Mouse (Mus musculus) cerebellum, adult 8-10 months (tissue): ENCODE data around the gene Lrrc3b.

Experiments
- DNase-seq: peaks from one replicate; pipeline ENCODE4 v3.0.0; 2022

The Lrrc3b gene

DNA sequence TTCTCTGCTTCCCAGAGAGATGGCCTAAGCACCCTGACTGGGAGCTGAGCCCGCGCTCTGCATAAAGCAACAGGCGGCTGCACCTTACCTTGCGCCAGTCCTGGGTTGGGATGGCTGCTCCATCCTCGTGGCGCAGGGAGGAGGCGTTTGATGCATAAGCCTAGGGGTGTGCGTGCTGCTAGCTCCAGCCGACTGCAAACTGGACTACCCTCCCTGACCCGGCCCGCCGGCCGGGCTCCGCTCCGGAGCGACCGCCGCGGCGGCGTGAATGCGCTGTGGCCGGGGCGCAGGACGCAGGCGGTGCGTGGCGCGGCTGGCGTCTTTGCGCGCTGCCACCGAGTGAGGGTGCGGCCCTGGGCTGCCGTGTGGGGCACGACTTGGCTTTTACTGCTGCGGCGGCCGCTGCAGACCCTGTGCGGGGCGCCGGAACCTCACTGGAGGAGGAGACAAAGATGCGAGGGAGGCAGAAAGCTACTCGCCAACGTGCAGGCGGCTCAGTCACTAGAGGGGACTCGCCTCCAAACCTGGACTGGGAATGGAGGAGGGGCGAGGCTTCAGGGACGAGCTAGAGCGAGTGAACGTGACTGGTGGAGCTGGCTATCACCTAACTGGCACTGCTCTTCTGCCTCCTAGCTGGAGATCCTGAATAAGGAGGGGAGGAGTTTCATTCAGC lies at the start of gene Lrrc3b:
TSS of gene Lrrc3b (minus strand) at position 503 of the 673 bp plus-strand sequence.
- DNase-seq: peak; percentile 83

DNA sequence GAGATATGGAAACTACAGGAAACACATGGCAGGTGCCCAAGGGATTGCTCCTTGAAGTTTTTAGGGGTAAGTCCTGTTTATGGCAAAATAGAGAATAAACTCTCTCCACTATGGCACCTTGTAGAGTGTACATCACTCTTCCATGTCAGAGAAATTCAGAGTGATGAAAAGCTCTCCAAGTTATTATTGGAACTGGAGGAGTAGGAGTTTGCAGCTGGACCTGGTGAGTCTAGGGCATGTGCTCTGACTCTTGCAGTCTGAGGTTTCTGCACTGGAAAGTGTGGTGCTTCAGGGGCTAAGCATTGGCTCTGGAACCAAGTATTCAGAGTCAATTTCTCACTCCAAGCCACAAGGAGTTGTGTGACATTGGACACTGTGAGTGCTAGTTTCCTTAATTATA lies 38.9 kb upstream of the Lrrc3b start:
- no peak for DNase-seq

DNA sequence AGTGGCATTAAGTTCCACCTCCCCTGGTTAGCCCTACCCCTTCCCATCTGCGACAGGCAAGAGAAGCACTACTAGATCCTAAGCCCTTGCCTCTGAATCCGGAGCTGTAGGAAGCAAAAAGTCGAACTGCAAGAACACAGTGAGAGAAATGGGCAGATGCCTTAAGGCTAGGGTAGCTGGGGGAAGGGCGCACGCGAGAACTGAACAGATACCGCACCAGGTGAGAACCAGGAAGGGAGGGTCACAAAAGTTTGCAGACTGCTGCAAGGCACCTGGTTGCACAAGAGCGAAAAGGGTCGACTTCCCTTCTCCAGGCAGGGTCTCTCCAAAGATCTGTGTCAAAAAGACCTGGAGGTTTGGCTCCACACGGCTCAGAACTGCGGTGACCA lies 697 bp downstream of the Lrrc3b start:
- DNase-seq: no peak

DNA sequence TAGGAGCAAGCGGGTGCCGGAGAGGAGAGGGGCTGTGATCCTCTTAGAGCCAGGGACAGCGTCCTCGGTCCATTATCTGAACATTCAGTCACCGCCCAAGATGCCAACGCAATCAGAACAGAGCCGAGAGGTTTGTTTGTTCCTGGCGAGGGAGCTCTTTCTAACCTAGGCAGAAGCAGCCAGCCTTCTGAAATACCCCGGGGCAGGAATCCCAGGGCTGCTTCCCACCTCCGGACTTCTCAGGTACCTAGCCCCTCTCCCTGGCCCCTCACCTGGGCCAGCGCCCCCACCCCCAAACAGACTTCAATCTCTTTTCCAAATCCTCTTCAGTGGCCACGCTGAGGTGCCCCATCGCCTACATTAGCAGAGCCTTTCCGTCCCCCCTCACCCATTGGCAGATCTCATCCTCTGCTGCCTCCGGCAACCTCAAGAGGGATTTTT lies 1.3 kb downstream of the Lrrc3b start:
- DNase-seq: peak; percentile 67

DNA sequence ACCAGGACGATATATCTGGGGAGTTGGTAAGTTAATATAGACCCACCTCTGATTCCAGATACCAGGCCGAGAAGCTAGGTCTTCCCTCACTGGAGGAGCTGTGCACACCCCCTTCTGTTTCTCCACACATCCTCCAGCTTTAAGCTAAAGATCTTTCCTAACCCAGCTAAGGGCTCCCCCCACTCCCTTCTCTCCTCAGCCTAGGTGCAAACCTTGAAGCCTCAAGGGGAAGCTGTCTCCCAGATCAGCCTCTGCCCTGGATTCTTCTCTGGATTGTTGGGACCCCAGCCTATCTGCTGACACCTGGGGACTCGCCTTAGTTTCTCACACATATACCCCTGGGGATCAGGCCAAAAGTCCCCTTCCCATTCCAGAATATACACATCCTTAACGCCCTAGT lies 1.7 kb downstream of the Lrrc3b start:
- DNase-seq: peak; percentile 43

DNA sequence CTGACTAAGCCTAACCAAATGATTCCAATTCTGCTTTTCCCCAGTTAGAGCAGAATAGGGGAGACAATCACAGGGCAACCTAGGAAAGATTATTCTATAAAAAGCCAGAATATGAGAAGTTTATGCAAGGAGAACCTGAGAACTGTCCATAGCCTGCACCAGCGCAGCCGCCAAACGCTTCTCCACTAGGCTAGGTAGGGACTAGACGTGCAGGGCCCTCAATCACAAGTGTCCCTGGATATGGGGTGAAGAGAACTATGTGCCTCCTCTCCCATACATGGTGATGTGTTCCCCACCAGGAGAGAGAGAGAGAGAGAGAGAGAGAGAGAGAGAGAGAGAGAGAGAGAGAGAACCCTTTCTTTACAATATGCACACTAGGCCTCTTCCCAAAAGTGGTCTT lies 2.2 kb downstream of the Lrrc3b start:
- DNase-seq: peak; percentile 32

DNA sequence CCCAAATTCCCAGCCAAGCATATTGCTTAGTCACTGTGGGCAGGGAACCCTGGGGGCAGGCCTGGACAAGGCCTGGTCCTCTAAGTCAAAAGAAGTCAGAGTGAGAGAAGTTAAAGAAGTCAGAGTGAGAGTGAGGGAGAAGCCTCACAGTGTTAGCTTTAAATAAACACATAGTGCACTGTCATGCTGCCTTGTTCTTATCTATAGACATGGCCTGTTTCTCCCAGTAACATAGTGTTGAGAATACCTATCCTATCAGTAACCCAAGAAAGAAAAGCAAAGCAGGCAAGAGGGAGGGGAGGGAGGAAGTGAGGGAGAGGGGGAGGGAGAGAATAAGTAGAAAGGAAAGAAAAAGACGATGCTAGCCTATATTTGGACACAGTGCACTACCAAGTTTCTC lies 6.4 kb downstream of the Lrrc3b start:
- no peak for DNase-seq

DNA sequence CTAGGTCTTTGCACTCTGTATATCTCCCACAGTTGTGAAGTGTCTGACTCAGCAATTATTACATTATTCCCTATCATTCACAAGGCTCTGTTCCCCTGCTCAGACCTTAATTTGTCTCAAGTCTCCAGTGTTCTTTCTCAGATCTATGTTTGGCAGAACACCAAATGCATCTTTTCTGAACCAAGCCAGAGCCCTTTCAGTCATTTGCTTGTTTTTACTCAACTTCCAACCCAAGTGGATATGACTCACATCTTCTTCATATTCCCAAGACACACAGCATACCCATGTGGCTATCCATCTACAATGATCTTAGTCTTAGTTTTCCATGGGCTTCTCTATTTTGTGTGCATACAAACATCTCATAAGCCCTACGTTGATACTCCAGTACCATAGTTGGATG lies 17.2 kb downstream of the Lrrc3b start:
- no peak for DNase-seq

DNA sequence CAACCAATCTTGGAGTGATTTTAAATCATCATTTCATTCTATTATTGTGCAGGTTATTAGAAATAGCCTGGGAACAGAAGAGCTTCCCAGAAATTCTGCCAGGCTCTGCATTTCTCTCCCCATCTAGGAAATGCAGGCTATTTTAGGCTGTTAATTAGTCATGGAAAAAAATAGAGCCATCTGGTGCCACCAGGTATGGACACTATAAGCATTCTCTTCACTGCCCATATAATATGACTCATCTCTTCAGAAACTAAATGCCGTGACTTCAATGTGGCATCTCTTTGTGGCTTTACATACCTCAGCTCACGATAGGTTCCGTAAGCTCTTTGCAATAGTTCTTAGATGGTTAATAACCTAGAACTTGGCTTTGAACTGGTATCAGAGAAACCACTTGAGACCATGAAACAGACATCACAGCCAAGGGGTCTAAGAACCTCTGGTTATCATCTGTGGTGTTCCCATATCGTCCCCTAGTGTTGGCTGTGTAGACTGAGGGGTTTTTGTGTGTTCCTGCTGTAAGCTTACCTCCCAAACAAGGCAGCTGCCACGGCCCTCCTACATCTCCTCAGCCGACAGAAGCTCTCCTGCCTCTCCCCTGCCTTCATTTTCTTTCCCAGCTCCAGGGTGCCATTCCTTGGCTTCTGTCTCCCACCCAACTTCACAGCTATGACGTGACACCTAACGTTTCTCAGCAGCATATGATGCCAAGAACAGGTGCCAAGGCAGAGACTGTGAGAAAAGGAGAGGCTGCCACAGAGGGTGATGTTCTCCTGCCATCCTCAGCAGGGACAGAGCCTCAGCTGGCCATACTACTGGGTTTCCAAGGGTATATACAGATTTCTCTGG lies 27.9 kb downstream of the Lrrc3b start:
- DNase-seq: peak; percentile 52

DNA sequence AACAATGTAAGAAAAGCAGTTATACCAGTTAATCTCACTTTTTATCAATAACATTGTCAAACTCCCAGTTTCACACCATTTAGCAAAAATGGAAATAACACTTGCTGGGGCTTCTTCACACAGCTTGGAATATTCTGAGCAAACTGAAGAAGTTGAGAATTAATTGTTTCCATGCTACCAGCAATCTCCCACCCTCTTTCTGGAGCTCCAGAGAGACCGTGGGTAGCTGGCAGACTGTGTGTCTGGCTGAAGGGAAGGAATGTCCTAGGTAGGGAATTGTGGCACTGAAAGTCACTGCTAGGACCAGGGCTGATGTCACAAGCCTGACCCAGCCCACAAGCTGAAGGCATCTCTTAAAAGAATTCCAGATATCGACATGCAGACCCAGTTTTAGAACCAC lies 53.3 kb downstream of the Lrrc3b start:
- DNase-seq: no peak

DNA sequence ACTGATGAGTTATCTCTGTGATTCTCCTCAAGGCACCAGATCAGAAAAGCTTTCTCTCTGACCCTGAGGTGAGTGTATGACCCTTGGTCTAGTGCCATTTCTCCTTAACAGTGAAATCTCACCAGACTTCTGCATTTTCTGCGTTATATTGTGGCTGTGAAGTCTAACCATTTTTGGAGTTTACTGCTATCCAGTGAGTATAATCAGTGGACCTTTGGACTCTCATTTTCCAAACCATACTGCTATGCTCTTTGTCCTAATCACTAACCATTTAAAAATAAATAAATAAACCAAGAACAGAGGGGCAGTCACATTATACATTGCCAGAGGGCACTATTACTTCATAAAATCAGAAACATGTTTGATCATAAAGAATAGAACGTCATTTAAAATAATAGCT lies 53.8 kb downstream of the Lrrc3b start:
- DNase-seq: no peak

DNA sequence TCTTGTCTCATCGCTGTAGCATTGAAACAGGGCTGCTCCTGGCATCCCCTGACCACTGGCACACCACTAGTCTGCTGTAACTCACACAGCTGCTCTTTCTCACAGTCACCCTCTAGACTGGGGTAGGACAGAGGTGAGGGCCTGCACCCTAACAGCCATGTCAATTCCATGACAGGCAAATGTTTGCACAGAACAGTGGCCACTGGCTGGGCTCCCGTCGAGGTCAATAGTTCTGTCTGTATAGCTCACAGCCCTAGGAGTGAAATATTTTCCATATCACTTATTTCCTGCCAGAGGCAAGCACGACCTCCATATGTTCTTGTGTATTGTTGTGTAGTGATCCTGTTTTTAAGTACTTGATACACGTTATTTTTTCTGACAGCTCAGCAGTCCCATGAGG lies 54.3 kb downstream of the Lrrc3b start:
- DNase-seq: no peak

DNA sequence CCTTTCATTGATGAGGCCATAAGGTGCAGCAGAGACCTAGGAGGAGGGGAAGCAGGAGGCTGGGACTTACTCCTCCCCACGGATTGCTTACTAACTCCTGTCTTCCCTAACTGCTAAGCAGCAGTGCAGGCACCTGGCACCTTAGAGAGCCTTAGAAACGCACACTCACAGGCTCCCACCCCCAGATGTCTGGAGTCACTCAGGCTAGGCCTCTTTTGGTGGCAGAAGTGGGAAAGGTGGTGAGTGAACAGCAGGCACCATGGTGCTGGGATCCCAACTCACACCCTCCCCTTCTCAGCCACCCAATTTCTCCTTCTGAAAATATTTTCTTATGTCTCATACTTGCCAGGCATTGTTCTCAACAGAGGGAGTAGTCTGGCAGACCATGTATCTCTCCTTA lies 55.7 kb downstream of the Lrrc3b start:
- no peak for DNase-seq

DNA sequence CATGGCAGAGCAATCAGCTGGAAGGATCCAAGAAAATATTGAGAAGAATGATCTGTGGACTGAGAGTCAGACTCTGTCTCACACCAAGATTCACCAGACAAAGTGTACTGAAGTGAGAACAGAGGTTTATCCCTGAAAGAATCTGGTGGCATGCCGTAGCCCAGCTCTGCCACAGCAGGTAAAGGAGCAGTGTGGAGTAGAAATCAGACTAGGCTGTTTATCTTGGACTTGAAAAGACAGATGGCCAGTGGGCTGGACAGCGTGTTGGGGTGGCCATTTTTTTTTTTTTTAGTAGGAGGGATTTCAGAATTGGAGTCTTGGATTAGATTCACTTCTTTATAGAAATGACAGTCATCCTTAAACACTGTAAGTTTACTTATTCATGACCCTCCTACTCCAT lies 61.4 kb downstream of the Lrrc3b start:
- DNase-seq: no peak

DNA sequence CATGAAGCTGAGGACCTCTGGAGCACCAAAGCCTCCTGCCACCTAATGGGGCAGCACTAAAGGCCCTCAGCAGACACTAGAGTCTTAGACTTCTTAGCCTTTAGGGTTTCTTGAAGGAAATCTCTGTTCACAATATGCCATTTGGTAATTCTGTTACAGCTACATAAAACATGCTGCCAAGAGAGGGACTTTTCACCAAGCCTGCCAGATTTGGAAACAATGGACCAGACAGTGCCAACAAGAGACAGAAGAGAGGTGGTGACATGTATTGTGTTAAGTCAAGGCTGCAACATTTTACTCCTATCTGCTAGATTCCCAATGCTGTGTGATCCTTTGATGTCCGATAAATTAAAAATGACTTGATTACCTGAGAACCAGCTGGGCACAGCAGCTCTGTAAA lies 62.0 kb downstream of the Lrrc3b start:
- peak; percentile 34 for DNase-seq

DNA sequence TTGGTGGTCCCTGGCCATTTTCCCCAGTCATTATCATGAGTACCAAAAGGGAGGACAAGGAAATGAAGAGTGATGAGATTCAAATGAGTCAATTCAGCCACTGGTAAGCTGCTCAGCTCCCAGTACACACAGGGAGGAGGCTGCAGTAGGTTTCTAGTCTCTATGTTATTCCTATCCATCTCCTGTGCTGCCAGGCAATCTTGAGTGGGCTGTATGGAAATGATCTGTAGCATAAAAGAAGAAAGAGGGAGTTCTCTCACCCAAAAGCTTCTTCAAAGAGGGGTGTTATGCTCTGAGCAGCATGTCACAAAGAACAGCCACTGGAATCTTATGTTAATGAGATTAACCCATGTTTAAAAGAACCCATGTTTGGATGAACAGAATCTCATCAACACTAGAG lies 64.5 kb downstream of the Lrrc3b start:
- no peak for DNase-seq

DNA sequence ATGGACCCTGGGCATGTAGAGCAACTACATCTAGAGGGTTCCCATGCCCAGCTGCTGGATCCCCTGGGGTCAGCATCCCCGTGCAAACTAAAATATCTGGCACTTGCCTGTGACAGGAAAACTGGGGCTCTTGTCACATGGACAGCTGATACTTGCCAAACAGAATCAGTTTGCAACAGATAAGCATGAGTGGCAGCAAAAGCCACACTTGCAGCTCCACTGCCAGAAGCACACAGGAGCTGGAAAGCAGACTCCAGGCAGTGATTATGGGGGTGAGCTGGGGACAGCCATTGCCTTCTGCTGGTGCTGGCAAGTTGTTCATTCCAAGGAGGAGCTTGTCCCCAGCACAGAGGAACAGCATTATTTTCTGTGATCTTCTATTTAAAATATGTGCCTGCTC lies 65.8 kb downstream of the Lrrc3b start:
- DNase-seq: peak; percentile 33

DNA sequence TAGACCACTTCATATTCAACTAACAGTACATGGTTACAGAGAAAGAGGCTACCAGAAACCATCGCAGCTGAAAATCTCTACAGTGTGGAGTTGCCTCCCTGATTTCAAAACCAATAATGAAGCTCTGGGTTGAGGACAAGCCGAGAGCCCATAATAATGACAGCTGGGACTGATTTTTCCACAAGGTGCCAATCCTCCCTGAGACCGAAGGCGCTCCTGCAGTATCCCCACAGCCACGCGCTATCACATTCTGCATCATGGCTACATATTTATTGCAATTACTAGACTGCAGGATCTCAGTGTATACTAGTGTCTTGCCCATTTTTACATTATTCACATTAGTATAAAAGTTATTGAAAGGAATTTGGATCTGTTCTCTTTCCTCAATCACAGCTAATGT lies 73.7 kb downstream of the Lrrc3b start:
- DNase-seq: peak; percentile 36

DNA sequence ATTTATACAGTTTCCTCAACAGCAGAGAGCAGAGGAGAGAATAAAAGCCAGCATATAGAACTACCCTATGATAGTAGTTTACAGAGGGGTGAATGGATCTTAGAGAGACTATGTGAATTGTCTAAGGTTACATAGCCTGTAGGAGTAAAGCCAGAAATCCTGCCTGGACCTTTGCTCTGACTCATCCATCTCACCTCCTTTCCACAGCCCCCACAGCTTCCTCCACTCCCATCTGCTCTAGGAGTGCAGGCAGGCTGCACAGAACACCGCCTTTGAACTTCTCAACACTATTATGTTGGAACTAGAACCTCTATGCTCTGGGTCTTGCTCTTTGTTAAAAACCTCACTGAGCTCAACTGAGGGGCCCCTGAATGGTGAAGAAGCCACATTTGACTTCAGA lies 78.9 kb downstream of the Lrrc3b start:
- DNase-seq: peak; percentile 41

DNA sequence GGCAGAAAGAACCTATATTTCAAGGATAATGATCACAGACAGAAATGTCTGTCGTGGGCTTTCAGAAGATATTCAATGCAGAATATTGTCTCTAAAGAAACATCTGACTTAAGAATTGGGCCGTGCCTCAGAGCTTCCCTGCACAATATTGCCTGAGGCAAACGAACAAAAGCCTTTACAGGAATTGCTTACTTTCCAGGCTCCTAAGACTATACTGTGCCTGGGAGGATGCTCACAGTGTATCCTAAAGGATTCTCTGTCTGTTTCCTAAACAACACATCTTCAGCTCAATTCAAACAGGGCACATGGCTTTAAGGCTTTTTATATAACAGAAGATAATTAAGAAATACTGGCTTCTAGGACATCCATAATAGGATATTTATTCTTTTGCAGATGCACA lies 79.7 kb downstream of the Lrrc3b start:
- no peak for DNase-seq

DNA sequence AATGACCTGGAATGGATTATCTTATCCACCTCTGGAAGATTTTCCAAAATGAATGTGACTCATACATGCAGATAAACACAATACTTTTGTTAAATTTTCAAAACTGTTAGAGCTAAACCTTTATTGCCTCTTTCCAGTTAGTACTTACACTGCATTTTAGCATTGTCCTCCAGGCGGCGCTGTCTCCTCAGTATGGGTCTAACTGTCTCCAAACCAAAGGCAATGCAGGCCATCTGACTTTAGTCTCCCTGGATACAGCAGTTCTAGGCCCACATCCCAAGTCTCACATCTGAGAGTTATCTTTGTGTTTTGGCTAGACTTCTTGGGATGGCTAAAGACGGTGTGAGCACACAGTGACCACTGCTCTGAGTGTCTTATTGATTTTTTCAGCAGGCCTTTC lies 83.3 kb downstream of the Lrrc3b start:
- DNase-seq: peak; percentile 83

DNA sequence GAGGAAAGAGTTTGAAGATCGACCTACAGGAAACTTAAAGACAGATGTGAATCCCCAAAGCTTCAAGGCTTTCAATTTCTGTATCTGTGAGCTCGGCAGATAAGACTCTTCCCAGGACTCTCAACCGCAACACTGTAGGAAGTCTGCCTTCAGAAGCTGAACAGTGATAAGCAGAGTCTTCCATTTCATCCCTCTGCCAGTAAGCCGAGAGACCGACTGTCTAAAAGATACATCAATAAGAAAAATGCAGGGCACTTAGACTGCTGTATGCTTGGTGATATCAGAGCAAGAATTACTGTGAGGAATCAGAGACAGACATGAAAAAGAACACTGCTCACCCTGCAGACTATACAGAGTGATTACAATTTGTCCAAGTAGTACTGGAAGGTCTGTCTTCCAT lies 84.5 kb downstream of the Lrrc3b start:
- DNase-seq: no peak

DNA sequence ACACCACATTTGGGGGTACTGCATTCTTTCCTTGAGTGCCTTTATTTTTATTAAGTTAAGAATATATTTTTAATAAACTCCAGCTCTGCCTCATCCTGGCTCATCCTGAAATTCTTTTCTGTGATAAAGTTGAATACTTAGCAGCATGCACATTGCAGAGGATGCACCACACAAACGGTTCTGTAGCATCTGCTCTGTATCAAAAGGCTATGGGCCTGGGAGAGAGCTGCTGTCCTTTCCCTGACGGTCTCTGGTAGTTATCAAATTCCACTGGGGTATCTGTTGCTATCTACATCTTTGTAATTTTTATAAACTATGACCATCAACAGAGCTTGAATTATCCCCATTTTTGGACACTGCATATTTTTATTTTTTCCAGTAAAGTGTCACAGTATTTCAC lies 105.7 kb downstream of the Lrrc3b start:
- no peak for DNase-seq

DNA sequence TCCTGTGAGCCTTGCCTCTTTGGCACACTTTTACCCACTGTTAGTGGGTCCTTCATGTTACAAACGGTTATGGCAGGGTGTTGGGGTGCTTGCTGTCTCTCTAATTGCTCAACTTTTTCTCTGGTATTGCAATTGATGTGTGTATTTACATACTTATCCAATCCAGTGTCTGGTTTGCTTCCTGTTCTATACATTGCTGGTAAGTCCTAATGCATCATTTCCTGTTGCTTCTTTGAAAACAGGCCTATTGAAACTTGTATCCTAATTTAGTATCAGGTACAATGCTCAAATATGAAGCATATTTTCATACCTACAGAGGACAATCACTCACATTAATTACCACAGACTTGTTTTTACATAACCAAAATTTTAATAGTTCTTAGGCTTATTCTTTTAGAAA lies 107.4 kb downstream of the Lrrc3b start:
- DNase-seq: no peak

DNA sequence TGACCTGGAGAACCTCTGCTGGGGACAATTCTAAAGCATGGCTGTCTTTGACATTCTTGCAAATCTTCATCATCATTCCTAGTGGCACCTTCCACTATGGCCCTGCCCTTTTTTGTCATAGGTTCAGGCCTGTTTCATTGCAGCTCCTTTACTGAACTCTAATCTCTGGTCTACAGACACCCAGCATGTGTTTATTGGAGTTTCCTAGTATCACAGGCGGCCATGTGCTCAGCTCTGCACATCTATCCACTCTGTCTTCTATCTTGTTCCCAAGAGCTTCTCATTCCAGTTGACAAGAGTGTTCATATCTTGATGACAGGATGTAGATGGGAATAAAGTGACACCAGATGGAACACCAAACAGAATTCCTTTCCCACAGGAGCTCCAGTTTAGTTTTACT lies 108.6 kb downstream of the Lrrc3b start:
- DNase-seq: no peak
